Mouse (Mus musculus) mesoderm, embryonic 11.5 days (tissue): ENCODE data around the gene Cenpe.
"Not testable (repeated sequence)": the region's sequence is repeated elsewhere in the genome, so short reads cannot be mapped to it uniquely, and the experiment has no call there.

Experiments used
- DNase-seq: peaks from one replicate; pipeline ENCODE4 v3.0.0-alpha.2; 2012; ENCODE audit warnings: low read depth, low spot score

Gene Cenpe

DNA sequence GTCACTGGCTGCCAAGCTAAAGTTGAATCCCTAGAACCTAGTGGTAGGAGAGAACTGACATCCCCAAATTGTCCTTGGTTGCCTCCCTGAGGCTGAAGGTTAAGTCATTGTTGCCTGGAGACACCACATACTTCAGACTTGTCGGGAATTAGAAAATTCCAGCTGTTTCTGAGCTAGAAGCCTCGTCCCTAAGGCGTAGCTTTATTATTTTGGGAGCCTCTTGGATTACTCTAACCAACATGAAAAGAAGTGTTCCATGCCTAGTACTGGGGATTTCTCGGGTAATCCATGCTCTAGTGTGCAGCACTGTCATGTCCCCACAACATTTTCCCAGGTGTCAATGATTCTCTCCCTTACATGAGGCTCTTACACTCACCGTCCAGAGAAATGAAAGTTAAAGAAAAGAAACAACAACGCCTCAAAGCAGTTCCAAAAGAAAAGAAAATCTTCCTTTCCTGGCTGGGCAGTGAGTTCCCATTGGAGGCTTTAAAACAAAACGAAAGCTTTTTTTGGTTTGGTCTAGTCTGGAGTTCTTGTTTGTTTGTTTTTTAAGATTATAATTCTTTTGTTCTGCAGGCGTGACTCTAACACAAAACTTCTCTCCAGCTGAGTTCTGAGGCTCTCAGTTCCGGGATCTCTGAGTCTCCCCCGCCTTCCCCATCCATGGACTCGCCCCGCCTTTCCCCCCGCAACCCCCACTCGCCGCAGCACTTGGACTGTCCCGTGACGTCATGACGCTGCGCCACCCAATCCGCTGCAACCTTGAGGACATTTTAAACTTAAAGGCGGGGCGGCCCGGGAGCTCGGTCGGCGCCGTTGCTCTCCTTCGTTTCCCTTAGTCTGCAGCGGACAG lies at the start of gene Cenpe:
Gene Cenpe, plus strand, starts transcription at position 733 of the 853 bp plus-strand sequence.
- peak; percentile 95 for DNase-seq

DNA sequence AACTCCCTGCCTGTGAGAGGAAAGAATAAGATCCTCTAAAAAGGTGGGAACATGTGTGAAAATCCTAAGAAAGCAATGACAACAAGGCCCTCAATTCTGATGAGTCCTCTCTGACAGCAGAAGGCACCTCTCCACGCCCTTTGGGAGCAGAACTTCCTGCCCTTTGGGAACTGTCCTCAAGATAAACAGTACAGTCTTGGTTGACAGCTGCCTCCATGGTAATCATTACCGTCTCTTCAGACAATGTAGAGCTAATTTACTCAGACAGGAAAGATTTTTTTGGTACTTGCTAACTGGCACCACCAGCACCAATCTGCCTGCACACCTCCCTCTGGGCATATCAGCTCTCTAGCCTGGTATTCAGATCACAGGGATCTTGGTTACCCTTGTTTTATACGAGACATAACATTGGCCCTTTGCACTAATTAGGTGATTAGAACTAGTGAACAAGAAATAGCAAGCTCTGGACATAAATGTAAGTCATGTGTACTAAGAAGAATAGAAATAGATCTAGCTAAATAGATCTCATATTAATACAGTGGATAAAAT lies 40.4 kb upstream of the Cenpe start:
- no peak for DNase-seq

GRCm38 (mm10) chr3:135191861-135192260 lies 20.5 kb upstream of the Cenpe start:
- DNase-seq, result no peak

DNA sequence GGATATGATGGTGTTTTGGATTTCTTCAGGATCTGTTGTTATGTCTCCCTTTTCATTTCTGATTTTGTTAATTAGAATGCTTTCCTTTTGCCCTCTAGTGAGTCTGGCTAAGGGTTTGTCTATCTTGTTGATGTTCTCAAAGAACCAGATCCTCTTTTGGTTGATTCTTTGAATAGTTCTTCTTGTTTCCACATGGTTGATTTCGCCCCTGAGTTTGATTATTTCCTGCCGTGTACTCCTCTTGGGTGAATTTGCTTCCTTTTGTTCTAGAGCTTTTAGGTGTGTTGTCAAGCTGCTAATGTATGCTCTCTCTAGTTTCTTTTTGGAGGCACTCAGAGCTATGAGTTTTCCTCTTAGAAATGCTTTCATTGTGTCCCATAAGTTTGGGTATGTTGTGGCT lies 14.3 kb upstream of the Cenpe start:
- DNase-seq, result not testable (repeated sequence)

- no peak for DNase-seq
Measured at GRCm38 (mm10) chr3:135200409-135201303, 11.7 kb upstream of the Cenpe start.

GRCm38 (mm10) chr3:135206621-135207020 lies 5.7 kb upstream of the Cenpe start:
- peak; percentile 38 for DNase-seq

DNA sequence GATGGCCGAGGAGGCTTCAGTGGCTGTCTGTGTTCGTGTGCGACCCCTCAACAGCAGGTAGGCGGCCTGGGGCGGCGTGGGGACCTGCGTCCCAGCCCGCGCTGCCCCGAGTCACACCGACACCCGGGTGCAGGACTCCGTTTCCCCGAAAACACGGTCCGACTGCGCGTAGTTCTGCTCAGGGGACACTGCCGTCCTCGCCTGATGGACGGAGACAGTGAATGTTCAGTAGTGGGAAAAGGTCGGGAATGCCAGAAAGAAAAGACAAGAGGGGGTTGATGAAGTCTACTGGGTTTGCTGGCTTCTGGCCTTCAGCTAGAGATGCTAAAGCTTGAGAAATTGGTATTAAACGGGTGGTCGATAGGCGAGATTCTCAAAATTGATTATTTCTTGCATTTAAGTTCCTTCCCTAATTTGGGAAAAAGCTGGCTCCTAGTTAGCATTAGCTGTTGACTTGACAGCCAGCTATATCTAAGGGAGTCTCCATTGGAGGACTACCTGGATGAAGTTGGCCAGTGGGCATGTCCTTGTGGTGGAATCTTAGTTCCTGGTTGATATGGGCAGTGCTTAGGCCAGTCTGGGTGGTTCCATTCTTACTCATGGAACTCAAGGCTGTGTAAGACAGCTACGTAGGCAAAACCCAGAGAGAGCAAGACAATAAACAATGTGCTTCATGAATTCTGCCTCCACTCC lies 467 bp downstream of the Cenpe start:
- DNase-seq, result no peak

DNA sequence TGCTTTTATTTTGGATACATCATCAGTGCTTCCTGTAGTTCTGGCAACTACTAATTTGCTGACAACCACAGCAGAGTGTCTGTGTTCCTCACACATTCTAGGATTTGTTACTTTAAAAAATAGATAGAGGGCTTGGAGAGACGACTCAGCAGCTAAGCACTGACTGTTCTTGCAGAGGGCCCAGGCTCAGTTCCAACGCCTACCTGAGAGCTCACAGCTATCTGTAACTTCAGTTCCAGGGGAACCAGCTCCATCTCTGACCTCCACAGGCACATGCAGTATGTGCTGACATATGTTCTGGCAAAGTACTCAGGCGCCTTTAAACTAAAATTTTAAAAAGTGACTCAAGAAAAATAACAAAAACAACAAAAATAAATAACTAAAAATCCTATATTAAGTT lies 19.7 kb downstream of the Cenpe start:
- no peak for DNase-seq

DNA sequence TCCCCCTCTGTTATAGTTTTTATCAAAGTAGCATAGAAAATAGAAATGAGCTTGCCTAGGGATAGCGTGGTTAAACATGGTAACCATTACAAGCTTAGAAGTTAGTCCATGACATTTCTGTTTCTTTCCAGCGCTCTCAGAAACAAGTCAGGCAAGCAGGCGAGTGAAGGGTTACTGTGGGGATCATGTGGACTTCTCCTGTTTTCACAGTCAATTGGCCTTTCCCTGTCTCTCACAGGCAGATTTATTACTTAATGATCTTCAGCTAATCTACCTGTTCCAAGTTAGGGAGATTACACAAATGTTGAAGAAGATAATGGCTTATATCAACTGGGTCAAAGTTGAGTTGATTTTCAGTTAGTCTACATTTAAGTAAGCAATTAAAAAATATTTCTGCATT lies 20.1 kb downstream of the Cenpe start:
- no peak for DNase-seq

GRCm38 (mm10) chr3:135245733-135246132 lies 33.4 kb downstream of the Cenpe start:
- peak; percentile 28 for DNase-seq

- no peak for DNase-seq
Measured at GRCm38 (mm10) chr3:135246828-135247227, 34.5 kb downstream of the Cenpe start.

- peak; percentile 6 for DNase-seq
Measured at GRCm38 (mm10) chr3:135249104-135249503, 36.8 kb downstream of the Cenpe start.

DNA sequence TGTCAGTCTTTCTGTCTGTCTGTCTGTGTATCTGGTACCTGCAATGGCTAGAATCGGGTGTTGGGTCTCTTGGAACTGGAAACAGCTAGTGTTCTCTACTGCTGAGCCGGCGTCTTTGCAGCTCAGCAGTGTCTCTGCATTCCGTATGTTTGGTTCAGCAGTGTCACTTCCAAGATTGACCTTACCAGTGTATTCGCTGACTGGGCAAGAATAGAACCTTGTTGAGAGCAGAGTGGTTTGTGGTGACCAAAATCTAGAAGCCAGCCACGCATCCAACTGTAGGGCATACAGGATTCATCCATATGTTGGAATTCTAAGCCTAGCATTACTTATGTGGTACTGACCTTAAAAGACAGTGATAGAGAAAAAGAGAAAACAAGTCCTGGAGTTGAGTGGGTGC lies 39.5 kb downstream of the Cenpe start:
- DNase-seq, result no peak

GRCm38 (mm10) chr3:135254784-135255183 lies 42.4 kb downstream of the Cenpe start:
- DNase-seq, result no peak

DNA sequence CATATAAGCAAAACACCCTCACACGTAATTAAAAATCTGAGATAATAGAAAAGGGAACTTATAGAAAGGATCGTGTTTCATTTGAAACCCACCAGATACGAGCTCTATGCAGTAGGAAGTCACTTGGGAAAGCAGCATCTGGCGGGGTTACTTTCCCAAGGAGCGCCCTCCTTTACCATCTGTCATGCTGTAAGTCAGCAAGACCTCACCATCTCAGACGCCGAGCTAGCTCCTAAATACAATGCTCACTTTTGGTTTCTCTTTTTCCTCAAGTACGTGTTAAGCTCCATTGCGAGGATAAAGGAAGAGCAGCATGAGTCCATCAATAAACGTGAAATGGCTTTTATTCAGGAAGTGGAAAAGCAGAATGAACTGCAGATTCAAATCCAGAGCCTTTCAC lies 46.6 kb downstream of the Cenpe start:
- DNase-seq, result no peak

DNA sequence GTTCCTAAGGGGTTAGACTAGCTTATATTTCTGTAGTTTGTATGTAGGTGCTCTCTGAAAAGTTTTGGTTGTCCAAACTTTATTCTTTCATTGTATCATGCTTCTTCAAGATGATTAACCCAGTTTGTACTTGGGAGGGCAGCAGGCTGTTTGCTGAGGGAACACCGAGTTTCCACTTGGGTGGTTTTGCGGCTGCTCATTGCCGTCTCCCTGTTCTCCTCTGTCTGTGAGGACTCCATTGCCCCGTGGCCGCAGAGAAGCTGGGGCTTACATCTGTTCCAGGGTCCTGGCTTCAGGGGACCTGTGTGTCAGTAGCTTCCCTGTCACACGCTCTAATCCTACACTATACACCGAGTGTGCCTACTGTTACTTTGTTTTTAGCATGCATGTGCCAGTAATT lies 47.9 kb downstream of the Cenpe start:
- no peak for DNase-seq

DNA sequence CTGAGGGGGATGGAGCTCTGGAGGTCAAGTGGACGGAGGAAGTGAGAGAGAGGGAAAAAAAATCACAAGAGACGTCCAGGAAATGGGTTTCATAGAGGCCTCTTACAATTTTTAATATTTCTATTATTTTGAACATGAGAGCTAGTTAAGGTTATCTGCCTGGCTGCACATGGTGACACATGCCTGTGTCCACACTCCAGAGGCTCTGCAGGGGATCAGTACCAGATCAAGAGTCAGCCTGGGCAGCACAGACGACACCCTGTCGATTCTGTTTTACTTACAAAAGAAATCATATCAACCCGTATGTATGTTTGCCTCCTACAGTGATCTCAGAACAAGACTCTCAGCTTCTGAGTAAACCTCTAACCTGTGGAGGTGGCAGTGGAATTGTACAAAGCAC lies 56.3 kb downstream of the Cenpe start:
- no peak for DNase-seq

DNA sequence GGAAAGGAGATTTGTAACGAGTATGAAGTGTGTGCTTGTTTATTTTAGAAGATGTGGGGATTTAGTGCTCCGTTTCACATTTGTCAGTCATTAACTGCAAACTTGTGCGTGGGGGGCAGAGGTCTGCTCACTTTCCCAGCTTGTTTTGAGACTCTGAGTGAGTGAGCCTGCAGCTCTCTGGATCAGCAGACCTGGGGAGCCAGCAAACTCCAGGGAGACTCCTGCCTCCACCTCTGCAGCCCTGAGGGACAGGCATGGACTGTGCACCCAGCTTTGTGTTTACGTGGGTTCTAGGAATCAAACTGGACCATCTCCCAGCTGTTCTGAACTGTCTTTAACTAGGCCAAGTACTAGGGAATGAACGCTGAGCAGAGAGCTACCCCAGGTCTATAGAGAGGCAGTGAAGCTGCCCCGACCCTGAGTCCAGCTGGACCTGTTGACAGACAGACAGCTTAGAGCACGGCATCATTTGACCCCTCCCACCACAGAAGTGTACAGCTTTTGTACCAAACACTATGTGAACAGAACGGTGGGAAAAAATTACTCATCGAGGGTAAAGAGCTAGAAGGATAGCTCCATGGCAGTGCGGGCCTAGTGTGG lies 57.2 kb downstream of the Cenpe start:
- DNase-seq, result no peak

GRCm38 (mm10) chr3:135272627-135273026 lies 60.3 kb downstream of the Cenpe start:
- no peak for DNase-seq

GRCm38 (mm10) chr3:135273047-135273446 lies 60.7 kb downstream of the Cenpe start:
- no peak for DNase-seq

- no peak for DNase-seq
Measured at GRCm38 (mm10) chr3:135280160-135280559, 67.8 kb downstream of the Cenpe start.
